Mouse (Mus musculus) G1E-ER4 (cell line): ENCODE measurements around the gene Togaram2. TPM values are rescaled to one million over a fixed set of nuclear protein-coding genes. Genes with fewer than 3 reads are reported as not detected.

ENCODE experiments used
- GATA1 ChIP-seq: IDR thresholded peaks from one replicate; pipeline ENCODE4 v1.8.0; 2012; ENCODE audit warnings: low read length, inconsistent platforms
- polyA plus RNA-seq: library from polyadenylated mRNA; stranded (reverse); fragments of >175 nt; gene quantifications from 2 replicates; pipeline ENCODE4 v1.2.3, GENCODE M21; 2012

The Togaram2 gene
- not detected in 2 replicates for polyA plus RNA-seq

DNA sequence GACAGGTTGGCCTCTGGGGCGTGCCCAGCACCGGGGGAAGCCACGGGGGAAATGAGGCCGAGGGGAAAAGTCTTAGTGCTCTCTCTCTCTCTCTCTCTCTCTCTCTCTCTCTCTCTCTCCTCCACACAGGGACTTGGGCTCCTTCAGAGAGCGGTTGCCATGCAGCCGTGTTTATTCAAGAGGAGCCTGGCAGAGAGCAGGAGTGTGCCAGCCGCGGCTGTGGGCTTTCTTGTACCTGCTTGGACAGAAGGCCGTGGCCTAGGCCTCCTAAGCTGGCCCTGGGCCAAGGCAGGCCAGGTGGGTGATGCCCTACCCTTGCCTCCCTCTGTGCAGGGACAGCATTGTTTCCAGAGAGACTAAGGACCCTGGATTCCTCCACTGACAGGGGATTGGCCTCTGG, at the start of gene Togaram2:
Gene Togaram2, plus strand, starts transcription at position 170 of the 400 bp plus-strand sequence.
- no peak for TF ChIP-seq GATA1

DNA sequence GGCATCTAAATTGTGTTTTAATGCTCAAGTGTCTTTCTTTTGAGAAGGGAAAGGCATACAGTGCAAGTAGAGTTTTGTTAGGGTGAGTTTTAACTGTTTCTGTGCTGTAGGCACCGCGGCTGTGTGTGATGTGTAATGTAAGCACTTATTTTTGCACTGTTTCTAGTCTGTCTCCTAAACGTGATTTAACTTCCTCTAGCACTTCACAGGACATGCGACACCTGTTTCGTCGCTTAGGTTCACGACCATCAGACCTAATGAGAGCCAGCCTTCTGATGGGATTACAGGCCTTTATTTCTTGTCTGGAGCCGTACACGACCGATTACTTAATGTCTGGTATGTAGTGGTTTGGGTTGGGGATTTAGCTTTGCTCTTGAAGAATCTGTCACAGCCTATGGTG, 41.3 kb upstream of the Togaram2 start:
- no peak for TF ChIP-seq GATA1

DNA sequence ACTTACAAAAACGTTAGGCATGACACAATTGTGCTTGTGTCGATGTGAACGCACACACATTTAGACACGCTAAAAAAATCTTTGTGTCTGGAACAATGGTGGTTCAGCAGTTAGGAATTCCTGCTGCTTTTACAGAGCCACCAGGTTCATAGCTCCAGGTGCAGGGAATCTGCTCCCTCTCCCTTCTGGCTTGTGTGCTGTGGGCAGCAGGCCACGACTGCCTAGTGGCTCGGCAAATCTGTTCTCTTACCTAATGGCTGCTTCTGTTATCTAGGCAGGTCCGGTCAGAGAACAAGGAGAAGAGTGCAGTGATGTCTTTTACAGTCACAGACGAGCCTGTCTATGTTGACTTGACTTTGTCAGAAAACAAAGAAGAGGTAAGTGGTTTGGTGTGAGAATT, 39.7 kb upstream of the Togaram2 start:
- no peak for TF ChIP-seq GATA1

DNA sequence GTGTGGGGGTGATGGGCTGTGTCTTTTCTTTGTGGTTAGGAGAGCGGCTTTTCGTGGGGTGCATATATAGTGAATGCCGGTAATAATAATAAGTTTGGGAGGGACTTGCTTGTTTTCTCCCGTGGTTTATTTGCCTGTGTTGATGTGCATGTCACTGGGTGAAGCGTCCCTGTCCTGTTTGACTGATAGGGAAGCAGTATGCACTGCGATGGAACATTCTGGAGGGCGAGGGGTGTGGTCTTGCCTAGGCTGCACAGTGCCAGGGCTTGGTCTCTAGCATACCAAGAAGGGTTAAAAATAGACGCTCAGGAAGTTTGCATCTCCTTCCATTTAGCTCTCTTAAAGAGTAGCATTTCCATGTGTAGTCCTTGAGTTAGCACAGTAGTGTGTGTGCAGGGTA, 36.3 kb upstream of the Togaram2 start:
- no peak for TF ChIP-seq GATA1

DNA sequence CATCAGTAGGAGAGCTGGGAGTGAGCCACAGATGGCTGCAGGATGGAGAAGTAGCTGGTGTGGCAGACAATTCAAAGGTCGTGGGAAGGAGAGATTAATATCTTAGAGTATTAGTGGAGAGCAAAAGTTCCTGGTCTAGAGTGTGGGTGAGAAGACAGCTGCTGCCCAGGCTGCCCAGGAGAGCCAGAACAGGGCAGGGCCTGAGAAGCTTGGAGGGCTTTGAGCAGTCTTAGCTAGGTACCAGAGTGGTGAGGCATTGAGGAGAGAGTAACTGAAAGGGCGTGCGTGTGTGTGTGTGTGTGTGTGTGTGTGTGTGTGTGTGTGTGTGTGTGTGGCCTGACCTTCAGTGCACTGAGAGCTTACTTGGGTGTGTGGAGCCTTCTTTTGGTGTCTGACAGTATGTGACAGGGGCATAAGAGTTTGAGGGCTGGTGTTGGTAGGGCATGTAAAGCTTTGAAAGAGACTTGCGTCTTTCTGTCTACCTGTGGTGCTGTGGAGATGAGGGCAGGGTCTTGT, 35.3 kb upstream of the Togaram2 start:
- no peak for TF ChIP-seq GATA1

DNA sequence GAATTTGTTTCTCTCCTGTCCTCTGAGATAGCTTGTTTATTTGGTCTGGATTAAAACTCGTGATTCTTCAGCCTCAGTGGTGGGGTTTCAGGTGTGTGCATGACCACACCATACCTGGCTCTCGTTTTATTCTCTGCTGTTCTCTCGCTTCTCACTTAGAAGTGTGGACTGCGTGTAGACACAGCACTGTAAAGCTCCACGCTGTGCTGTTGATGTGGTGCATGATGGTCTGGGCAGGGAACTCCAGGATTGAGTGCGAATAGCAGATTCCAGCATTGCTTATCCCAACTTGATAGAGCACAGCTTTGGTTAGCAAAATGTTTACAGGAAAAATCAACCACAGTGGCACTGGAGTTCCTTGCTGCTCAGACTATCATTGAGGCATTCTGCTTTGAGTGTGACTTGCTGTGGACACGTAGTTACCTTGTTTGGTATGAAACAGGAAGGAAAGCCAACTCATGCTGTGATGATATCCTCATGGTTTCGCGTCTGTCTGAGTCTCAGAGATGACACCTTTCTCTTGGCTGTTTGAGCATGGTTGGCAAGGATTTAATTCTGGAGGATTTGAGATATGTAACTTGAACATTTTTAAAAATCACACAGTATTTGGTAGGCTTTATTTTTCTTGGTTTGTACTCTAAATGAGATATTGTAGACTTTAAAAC, 32.5 kb upstream of the Togaram2 start:
- TF ChIP-seq GATA1, result no peak

DNA sequence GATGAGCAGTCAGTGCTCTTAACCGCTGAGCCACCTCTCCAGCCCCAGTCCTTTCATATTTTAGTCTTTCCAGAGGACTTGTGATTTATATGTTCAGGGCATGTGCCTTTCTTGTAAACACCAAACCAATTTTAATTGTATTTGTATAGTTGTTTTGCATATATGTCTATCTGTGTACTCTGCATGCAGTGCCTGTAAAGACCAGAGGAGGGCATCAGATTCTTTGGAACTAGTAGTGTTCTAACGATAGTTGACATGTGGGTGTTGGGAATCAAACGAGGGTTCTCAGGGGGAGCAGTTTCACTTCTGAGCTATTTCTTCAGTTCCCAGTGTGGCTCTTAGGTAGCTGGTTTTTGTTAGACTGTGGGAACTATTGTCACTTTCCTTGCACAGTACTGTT, 30.9 kb upstream of the Togaram2 start:
- TF ChIP-seq GATA1, result no peak

DNA sequence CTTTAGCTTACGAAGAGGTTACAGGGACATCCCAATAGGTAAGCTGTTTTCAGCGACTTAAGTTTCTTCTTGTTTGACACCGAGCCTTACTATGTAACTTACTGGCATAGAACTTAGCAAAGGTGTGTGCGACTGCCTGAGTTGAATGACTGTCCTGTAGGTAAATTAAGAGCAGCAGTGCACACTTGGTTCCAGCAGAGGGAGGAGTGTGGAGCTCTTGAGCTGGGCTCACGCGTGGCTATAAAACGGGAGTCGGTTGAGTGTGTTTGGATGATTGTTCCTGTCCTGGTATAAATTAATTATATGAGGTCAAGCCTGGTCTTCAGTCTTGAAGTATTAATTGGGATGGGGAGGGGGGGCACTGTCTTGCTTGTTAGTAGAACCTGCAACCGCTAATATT, 23.1 kb upstream of the Togaram2 start:
- no peak for TF ChIP-seq GATA1

DNA sequence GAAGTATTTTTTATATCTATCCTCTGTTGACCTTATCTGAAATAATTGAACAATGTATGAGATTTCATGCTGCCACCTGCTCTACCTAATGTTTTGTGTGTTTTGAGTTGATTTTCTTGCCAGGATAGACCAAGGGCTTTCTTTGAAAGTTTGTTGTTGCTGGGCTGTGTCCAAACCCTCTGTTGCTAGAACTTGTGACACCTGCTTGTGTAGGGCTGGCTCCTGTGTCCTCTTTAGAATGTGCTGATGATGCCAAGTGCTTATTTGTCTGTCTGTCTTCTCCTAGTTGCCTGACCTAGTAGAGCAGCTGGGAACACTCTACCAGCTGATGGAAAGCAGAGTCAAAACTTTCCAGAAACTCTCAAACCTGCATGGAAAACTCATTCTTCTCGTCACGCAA, 20.6 kb upstream of the Togaram2 start:
- TF ChIP-seq GATA1, result no peak

DNA sequence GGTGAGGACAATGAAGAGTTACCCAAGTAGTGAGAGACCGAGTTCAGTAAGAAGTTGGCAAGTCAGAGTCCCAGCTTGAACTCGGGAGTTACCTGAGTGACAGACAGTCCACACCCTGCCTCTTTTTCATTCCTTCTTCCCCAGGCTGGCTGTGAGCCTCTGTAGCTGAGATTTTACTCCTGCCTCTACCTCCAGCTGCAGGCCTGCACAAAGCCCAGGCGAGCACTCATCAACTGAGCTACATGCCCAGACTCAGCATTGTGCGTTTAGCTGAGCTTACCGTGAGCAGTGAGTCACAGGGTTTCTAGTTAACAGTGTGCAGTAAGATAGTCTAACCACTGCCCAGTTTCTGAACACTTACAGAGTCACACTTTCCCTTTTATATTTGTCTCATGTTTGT, 20.1 kb upstream of the Togaram2 start:
- TF ChIP-seq GATA1, result no peak

DNA sequence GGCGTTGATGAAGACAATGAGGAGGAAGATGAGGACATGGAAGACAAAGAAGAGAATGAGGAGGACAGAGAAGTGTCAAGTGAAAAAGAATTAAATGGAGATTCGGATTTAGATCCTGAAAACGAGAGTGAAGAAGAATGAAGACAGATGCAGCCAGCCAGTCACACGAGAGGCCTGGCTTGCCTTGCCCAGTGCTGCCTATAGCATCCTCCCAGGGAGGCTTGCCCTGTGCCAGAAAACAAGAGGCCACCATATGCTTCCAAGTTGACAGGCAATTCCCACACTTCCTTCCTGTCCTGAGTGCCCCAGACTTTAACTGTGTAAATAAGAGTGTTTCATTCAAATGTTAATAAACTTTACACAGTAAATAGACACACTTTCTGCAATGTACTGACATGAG, 15.5 kb upstream of the Togaram2 start:
- no peak for TF ChIP-seq GATA1

DNA sequence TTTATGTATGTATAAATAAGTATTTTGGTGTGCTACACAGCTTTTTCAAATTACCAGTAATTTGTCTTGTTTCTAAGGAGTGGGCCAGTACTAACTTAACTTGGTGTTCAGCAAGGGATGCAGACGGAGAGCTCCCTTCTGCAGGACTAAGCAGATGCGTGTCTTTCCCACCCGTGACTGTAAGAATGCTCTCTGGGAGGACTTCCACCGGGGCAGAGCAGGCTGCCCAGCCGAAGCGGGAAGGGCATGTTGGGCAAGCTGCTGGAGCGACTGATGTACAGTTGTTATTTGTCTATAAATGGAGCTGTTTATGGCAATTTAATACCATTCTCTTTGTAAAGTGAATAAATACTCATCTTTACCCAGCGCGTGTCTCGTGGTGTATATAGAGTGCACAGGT, 14.4 kb upstream of the Togaram2 start:
- TF ChIP-seq GATA1, result no peak

DNA sequence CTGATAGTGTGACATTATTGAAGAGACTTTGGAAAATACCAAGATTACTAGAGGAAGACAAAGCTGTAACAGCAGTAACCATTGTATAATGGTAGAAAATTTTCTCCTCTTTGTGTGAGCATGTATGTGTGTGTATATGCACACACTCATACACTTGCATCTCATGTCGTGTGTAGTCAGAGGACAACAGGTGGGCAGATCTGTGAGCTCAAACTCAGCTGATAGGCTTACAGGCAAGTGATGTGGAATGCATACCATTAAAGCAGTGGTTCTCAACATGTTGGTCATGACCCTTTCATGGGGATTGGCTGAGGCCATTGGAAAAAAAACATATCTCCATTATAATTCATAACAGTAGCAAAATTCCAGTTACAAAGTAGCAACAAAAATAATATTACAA, 12.7 kb upstream of the Togaram2 start:
- no peak for TF ChIP-seq GATA1

DNA sequence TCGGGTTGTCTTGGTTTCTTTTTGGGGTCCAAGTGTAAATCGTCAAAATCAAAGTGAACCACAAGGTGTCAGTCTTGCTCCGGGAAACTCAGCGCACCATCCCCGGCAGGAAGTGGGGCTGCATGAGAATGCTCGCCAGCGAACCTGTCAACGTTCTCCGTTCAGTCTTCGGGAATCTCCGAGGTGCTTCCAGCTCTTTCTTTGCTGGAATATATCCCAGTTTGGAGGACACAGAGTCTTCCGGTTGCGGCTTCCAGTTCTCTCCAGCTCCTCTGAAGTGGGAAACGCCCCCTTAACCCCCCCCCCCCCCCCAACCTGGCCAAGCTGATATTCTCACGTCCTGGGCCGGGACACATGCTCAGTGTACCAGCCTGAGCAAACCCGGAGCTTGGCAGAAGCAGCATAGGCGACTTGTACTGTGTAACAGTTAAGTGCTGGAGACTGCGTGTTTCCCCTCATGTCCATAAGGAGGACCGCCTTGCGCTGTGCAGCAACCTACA, 10.3 kb upstream of the Togaram2 start:
- no peak for TF ChIP-seq GATA1

DNA sequence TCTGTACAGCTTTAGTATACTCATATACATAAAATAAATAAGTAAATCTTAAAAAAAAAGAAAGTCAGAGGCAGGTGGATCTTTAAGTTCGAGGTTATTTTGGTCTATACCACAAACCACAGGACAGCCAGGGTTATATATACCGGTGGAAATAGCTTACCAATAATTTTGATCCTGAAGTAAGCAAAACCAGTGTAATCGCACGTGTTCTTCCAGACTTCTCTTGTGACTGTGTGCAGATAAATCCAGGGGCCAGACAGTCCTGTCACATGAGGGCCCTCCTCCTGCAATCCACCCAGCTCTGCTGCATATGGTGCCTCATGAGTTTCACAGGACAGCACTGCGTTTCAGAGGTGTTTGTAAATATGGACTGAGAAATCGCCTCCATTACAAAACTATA, 9.6 kb upstream of the Togaram2 start:
- TF ChIP-seq GATA1, result no peak

DNA sequence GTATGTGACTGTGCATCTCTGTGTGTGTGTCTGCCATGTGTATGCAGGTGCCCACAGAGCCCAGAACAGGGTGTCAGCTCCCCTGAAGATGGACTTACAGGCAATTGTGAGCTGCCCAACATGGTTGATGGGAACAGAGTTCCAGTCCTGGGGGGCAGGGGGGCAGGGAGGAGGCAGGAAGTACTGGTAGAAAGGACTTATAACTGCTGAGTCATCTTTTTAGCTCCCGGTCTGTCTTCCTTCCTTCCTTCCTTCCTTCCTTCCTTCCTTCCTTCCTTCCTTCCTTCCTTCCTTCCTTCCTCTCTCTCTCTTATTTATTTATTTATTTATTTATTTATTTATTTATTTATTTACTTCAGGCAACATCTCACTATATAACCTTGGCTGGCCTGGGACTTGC, 8.9 kb upstream of the Togaram2 start:
- TF ChIP-seq GATA1, result no peak

DNA sequence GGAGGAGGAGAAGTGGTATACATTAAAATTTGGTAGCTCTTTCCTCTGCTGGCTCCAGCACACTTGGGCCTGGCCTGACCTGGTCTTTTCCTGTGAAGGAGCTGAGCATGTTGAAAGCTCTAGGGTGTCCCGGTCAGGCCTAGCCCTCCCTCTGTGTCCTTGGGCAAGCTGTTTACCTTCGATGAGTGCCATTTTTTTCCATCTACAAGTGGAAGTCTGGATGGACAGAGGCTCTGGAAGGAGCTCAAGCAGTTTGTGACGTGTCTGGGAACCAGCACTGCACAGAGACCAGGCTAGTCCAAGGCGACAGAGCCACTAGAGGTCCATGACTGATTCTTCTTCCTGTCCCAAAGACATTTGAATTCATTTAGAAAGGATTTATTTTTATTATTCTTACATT, 7.9 kb upstream of the Togaram2 start:
- TF ChIP-seq GATA1, result no peak
